9 mouse cellular contexts compared by ENCODE assay signal in genomic region chr2:68563331-68563730, GRCm38 (mm10). TPM values are rescaled to one million over a fixed set of nuclear protein-coding genes. Genes with fewer than 3 reads are reported as not detected.
DNase-seq lines count a peak whose midpoint lies in the region; ATAC-seq and TF ChIP-seq lines count a peak whose summit lies in the region.
"Had no signal": no experiment of that assay in that cellular context is flagged by ENCODE, and none has a peak within 500 bp of the region (broad histone marks: within the 10 kb centered on the region; RNA-seq: fewer than 3 reads in every experiment).

No protein-coding gene starts in this region.

- no peak overlapping the region for H3K4me2 ChIP-seq in liver, postnatal 0 days (ENCODE audit: low read depth, low read length)

- H3K4me3 ChIP-seq in liver, postnatal 0 days (ENCODE audit: low read depth, low read length) = no peak overlapping the region
- no peak overlapping the region for H3K4me3 ChIP-seq in ES-E14 (ENCODE audit: insufficient read depth in 1 of 2, low read depth in 1 of 2, low read length in 2 of 2, poor library complexity in 1 of 2, severe bottlenecking in 1 of 2)
- H3K4me3 ChIP-seq in cerebellum, adult 2 months (replicated peaks; ENCODE audit: insufficient read depth, low read depth, low read length) = no peak overlapping the region

- H3K4me1 ChIP-seq in liver, postnatal 0 days (ENCODE audit: insufficient read depth) = no peaks in the 10 kb centered on the region
- H3K4me1 ChIP-seq in ES-E14 (ENCODE audit: control insufficient read depth in 2 of 2, insufficient read depth in 2 of 2, low read length in 2 of 2, poor library complexity in 1 of 2) = no peaks in the 10 kb centered on the region
- no peaks in the 10 kb centered on the region for H3K4me1 ChIP-seq in cerebellum, adult 2 months (ENCODE audit: control insufficient read depth, insufficient read depth, low read length)

- WGBS in liver, postnatal 0 days (ENCODE audit: insufficient replicate concordance) = 8% methylated on average over 3 of the region's 3 CpGs
- WGBS in cerebellum, adult 2 months = 17% methylated on average over 3 of the region's 3 CpGs

- H3K9me3 ChIP-seq in liver, postnatal 0 days (ENCODE audit: low read length) = no peaks in the 10 kb centered on the region
- H3K9me3 ChIP-seq in ES-E14 (ENCODE audit: control insufficient read depth, insufficient read depth, low read depth, low read length) = no peaks in the 10 kb centered on the region

- no peaks in the 10 kb centered on the region for H3K27me3 ChIP-seq in liver, postnatal 0 days (ENCODE audit: insufficient read depth, low read length)
- no peaks in the 10 kb centered on the region for H3K27me3 ChIP-seq in cerebellum, adult 2 months (ENCODE audit: control insufficient read depth, insufficient read depth, low read length)

- H3K27ac ChIP-seq in liver, postnatal 0 days (ENCODE audit: low read depth) = no peak overlapping the region
- no peak overlapping the region for H3K27ac ChIP-seq in ES-E14 (ENCODE audit: insufficient read depth, low read depth, low read length, poor library complexity, severe bottlenecking)
- H3K27ac ChIP-seq in cerebellum, adult 2 months (ENCODE audit: insufficient read depth, low read length) = no peak overlapping the region

- TF ChIP-seq CTCF in liver, postnatal 0 days (IDR thresholded peaks at IDR 0.05; ENCODE audit: low read depth) = peak; percentile 68
- peak; percentile 63; the same call in 1 of the 2 replicates for TF ChIP-seq CTCF in cerebellum, adult 2 months (IDR thresholded peaks at IDR 0.05; ENCODE audit: borderline replicate concordance, insufficient read depth, low read depth, low read length)

- no peak overlapping the region for H3K9ac ChIP-seq in liver, postnatal 0 days (replicated peaks)
- no peak overlapping the region for H3K9ac ChIP-seq in ES-E14 (ENCODE audit: insufficient read depth, low read depth, low read length, poor library complexity, severe bottlenecking)

- no peak for ATAC-seq in liver, postnatal 0 days

- H3K36me3 ChIP-seq in liver, postnatal 0 days (replicated peaks; ENCODE audit: insufficient read depth, low read length) = no peaks in the 10 kb centered on the region
- no peaks in the 10 kb centered on the region for H3K36me3 ChIP-seq in ES-E14 (ENCODE audit: control insufficient read depth, insufficient read depth, low read length, poor library complexity, severe bottlenecking)

- no peak for TF ChIP-seq EP300 in liver, postnatal 0 days (IDR thresholded peaks at IDR 0.05; ENCODE audit: low read depth)

- in situ Hi-C loops in ES-E14 (cut with MboI; ENCODE audit: low sequenced_read_pairs in 2 of 2, unreplicated experiment in 2 of 2) = no loop called here

- no peak for TF ChIP-seq POLR2A in cerebellum, adult 2 months (IDR thresholded peaks at IDR 0.05; ENCODE audit: borderline replicate concordance, insufficient read depth, low read length)

- DNase-seq in liver, postnatal 0 days = no peak
- DNase-seq in liver = no peak
- peak; percentile 38 for DNase-seq in ES-E14 (ENCODE audit: low read depth, low spot score)
- peak; percentile 18 to 31 for DNase-seq in cerebellum, adult 2 months
- DNase-seq in heart, postnatal 4 days = peak; percentile 49
- peak; percentile 32 to 49 for DNase-seq in layer of hippocampus, postnatal 10 days (ENCODE audit: low spot score in 2 of 2)
- DNase-seq in retina, postnatal 1 day = peak; percentile 70
- no peak for DNase-seq in spleen, postnatal 10 days (ENCODE audit: low spot score in 2 of 2)

TF ChIP-seq in ES-E14, 5 proteins besides CTCF, POLR2A, EP300 and RAD21:
- TF ChIP-seq CHD2 (IDR thresholded peaks at IDR 0.05; ENCODE audit: low read depth, low read length) (no peak), ZC3H11A (IDR thresholded peaks at IDR 0.05; ENCODE audit: borderline replicate concordance, low read depth, low read length) (peak; percentile 53; the same call in 1 of the 2 replicates), HCFC1 (IDR thresholded peaks at IDR 0.05; ENCODE audit: borderline replicate concordance, insufficient read depth, low read length) (no peak), MAFK (IDR thresholded peaks at IDR 0.05; ENCODE audit: insufficient read depth, low read depth, low read length) (no peak), ZNF384 (IDR thresholded peaks at IDR 0.05; ENCODE audit: low read depth, low read length) (0 out of 2 replicates have a peak, but pooled peaks have one; percentile 33)

RNA-seq across cellular contexts. Expression of gene 4933409G03Rik, which starts 18.9 kb away (rescaled TPM):
- polyA plus RNA-seq in liver, postnatal 0 days (2015; fragmentation: Nextera tagmentation; extraction: Ambion mirVana) = not detected in 2 replicates
- not detected in 2 replicates for total RNA-seq in ES-E14 (2012; rRNA removed)
- polyA plus RNA-seq in cerebellum, adult 2 months (2012; rRNA removed) = not detected in 2 replicates
- not detected for total RNA-seq in heart, postnatal 4 days (2021)
- not detected for total RNA-seq in layer of hippocampus, postnatal 10 days (2021)
- polyA plus RNA-seq: liver, embryonic 16.5 days had no signal

Comparison
In these comparisons a context has a peak if more than half of its experiments do, and no peak if none do; other contexts are left out.
1. DNase-seq: peak in ES-E14 (single experiment), cerebellum, adult 2 months (2 of 2), heart, postnatal 4 days (single experiment), layer of hippocampus, postnatal 10 days (2 of 2) and retina, postnatal 1 day (single experiment); none in liver, postnatal 0 days (single experiment), liver (single experiment) and spleen, postnatal 10 days (0 of 2).